Mouse (Mus musculus) midbrain, embryonic 11.5 days (tissue): ENCODE data around the gene Efcab11. TPM values are rescaled to one million over a fixed set of nuclear protein-coding genes. Genes with fewer than 3 reads are reported as not detected.

ENCODE experiments used
- ATAC-seq: fragments of 200-750 bp; cut with Nextera tagmentation; 2 replicates; pipeline ENCODE4 v1.8.0; 2017; ENCODE audit warnings: moderate TSS enrichment, moderate library complexity; ENCODE audit not compliant: low FRiP score
- DNase-seq: peaks from one replicate; pipeline ENCODE4 v3.0.0; 2015; ENCODE audit warnings: low spot score; ENCODE audit errors: missing footprints
- H3K27ac ChIP-seq: fragments of 300-500 bp; sonication (generic); 2 replicates; pipeline ENCODE4 v1.5.1; 2014; ENCODE audit warnings: low read depth, low read length
- H3K27me3 ChIP-seq: fragments of 300-500 bp; sonication (generic); 2 replicates; pipeline ENCODE4 v1.6.1; 2014; ENCODE audit warnings: mild to moderate bottlenecking, low read length, moderate library complexity, mixed read lengths; ENCODE audit not compliant: control insufficient read depth, insufficient read depth
- H3K36me3 ChIP-seq: fragments of 300-500 bp; sonication (generic); 2 replicates; pipeline ENCODE4 v1.6.1; 2014; ENCODE audit warnings: mild to moderate bottlenecking, low read length, moderate library complexity, mixed read lengths; ENCODE audit not compliant: control insufficient read depth, insufficient read depth
- H3K4me1 ChIP-seq: fragments of 300-500 bp; sonication (generic); 2 replicates; pipeline ENCODE4 v1.6.1; 2014; ENCODE audit warnings: low read length; ENCODE audit not compliant: control insufficient read depth, insufficient read depth
- H3K4me2 ChIP-seq: fragments of 300-500 bp; sonication (generic); 2 replicates; pipeline ENCODE4 v1.6.1; 2014; ENCODE audit warnings: mild to moderate bottlenecking, moderate library complexity
- H3K4me3 ChIP-seq: fragments of 300-500 bp; sonication (generic); 2 replicates; pipeline ENCODE4 v1.5.1; 2014; ENCODE audit warnings: low read depth, low read length
- H3K9ac ChIP-seq: fragments of 300-500 bp; sonication (generic); 2 replicates; pipeline ENCODE4 v1.6.1; 2014; ENCODE audit warnings: low read length
- H3K9me3 ChIP-seq: fragments of 300-500 bp; sonication (generic); 2 replicates; pipeline ENCODE4 v1.6.1; 2016; ENCODE audit warnings: low read length; ENCODE audit not compliant: control insufficient read depth
- WGBS: fragments of 180-500 bp; shearing (Covaris S2); extraction: QIAGEN DNeasy Blood & Tissue Kit; methylation state at CpG from one replicate; pipeline ENCODE4 v1.1.7; 2014; 5-methylcytosine and 5-hydroxymethylcytosine counted together
- polyA plus RNA-seq: library from polyadenylated mRNA; unstranded; fragments of >200 nt; fragmentation: Nextera tagmentation; extraction: Ambion mirVana; gene quantifications from 2 replicates; pipeline ENCODE4 v1.2.1, GENCODE M21; 2014

Efcab11 gene
- 23.8 and 24.6 TPM in 2 replicates for polyA plus RNA-seq

GRCm38 (mm10) chr12:99884269-99885261 is at the start of gene Efcab11, which contains the start of gene Tdp1:
Efcab11 (minus strand) TSS chr12:99884439.
Tdp1 (plus strand) TSS chr12:99884517.
- Histone ChIP-seq H3K4me1 (peaks cover 11% of the 10 kb centered on the region), H3K27ac (peak within 1 kb of the TSS; percentile 75), H3K9me3 (no peaks in the 10 kb centered on the region), H3K9ac (peak within 1 kb of the TSS; percentile 95), H3K4me2 (peak within 1 kb of the TSS; percentile 91), H3K36me3 (no peaks in the 10 kb centered on the region), H3K27me3 (no peaks in the 10 kb centered on the region), H3K4me3 (peak within 1 kb of the TSS; percentile 81)
- peak; percentile 100 for DNase-seq
- ATAC-seq = peak; percentile 85
- WGBS = under 1% methylated on average over 63 of the region's 73 CpGs

GRCm38 (mm10) chr12:99933630-99934029 is 49.4 kb upstream of the Efcab11 start:
- no peak for ATAC-seq
- WGBS = 90% methylated on average over 3 of the region's 3 CpGs
- no peaks in the 10 kb centered on the region; the same call in 1 of the 2 replicates for H3K36me3 ChIP-seq

GRCm38 (mm10) chr12:99932245-99932644 is 48.0 kb upstream of the Efcab11 start:
- Histone ChIP-seq H3K4me2 (no peak overlapping the region), H3K27me3 (0 out of 2 replicates have a peak, but pooled peaks cover 4% of the 10 kb centered on the region), H3K9me3 (no peaks in the 10 kb centered on the region), H3K9ac (no peak overlapping the region), H3K36me3 (peaks cover 2% of the 10 kb centered on the region; the same call in 1 of the 2 replicates), H3K27ac (no peak overlapping the region), H3K4me1 (no peaks in the 10 kb centered on the region), H3K4me3 (no peak overlapping the region)
- 92% methylated on average over 4 of the region's 4 CpGs for WGBS
- no peak for ATAC-seq
- DNase-seq = no peak

More at GRCm38 (mm10) chr12:99933630-99934029, 49.4 kb upstream of the Efcab11 start:
- H3K9me3 ChIP-seq = no peaks in the 10 kb centered on the region
- no peak for DNase-seq
- H3K27ac ChIP-seq = no peak overlapping the region
- no peaks in the 10 kb centered on the region for H3K27me3 ChIP-seq
- no peak overlapping the region for H3K4me3 ChIP-seq
- no peak overlapping the region for H3K4me2 ChIP-seq
- H3K9ac ChIP-seq = no peak overlapping the region
- H3K4me1 ChIP-seq = no peaks in the 10 kb centered on the region

- Histone ChIP-seq H3K4me1 (peaks cover 6% of the 10 kb centered on the region), H3K9ac (no peak overlapping the region), H3K4me3 (no peak overlapping the region), H3K27ac (no peak overlapping the region), H3K27me3 (peaks cover 8% of the 10 kb centered on the region; the same call in 1 of the 2 replicates), H3K4me2 (no peak overlapping the region), H3K36me3 (0 out of 2 replicates have a peak, but pooled peaks cover 5% of the 10 kb centered on the region), H3K9me3 (no peaks in the 10 kb centered on the region)
- WGBS = 92% methylated on average over 1 of the region's 1 CpGs
- no peak for DNase-seq
- ATAC-seq = no peak
Observed at GRCm38 (mm10) chr12:99929160-99929559, 44.9 kb upstream of the Efcab11 start.

GRCm38 (mm10) chr12:99928311-99928710 is 44.1 kb upstream of the Efcab11 start:
- H3K9me3 ChIP-seq = no peaks in the 10 kb centered on the region
- peaks cover 11% of the 10 kb centered on the region for H3K4me1 ChIP-seq
- H3K27ac ChIP-seq = no peak overlapping the region
- peaks cover 8% of the 10 kb centered on the region; the same call in 1 of the 2 replicates for H3K27me3 ChIP-seq
- no peak overlapping the region for H3K4me2 ChIP-seq
- ATAC-seq (no peak), DNase-seq (no peak)
- no peak overlapping the region for H3K4me3 ChIP-seq
- 93% methylated on average over 7 of the region's 7 CpGs for WGBS
- 0 out of 2 replicates have a peak, but pooled peaks cover 5% of the 10 kb centered on the region for H3K36me3 ChIP-seq
- H3K9ac ChIP-seq = no peak overlapping the region

GRCm38 (mm10) chr12:99923703-99924102 is 39.5 kb upstream of the Efcab11 start:
- ATAC-seq = 0 out of 2 replicates have a peak, but pooled peaks have one; percentile 22

GRCm38 (mm10) chr12:99923131-99923606 is 38.9 kb upstream of the Efcab11 start:
- H3K27ac ChIP-seq = peak overlapping the region; percentile 55; the same call in 1 of the 2 replicates
- no peak overlapping the region for H3K9ac ChIP-seq
- H3K36me3 ChIP-seq = 0 out of 2 replicates have a peak, but pooled peaks cover 5% of the 10 kb centered on the region
- no peak overlapping the region for H3K4me3 ChIP-seq
- WGBS = 16% methylated on average over 5 of the region's 5 CpGs
- H3K4me2 ChIP-seq = no peak overlapping the region
- ATAC-seq (peak; percentile 81), DNase-seq (peak; percentile 89)
- no peaks in the 10 kb centered on the region for H3K9me3 ChIP-seq
- peaks cover 8% of the 10 kb centered on the region; the same call in 1 of the 2 replicates for H3K27me3 ChIP-seq
- H3K4me1 ChIP-seq = peaks cover 19% of the 10 kb centered on the region

More at GRCm38 (mm10) chr12:99923703-99924102, 39.5 kb upstream of the Efcab11 start:
- peaks cover 19% of the 10 kb centered on the region for H3K4me1 ChIP-seq
- 0 out of 2 replicates have a peak, but pooled peaks cover 5% of the 10 kb centered on the region for H3K36me3 ChIP-seq
- H3K9me3 ChIP-seq = no peaks in the 10 kb centered on the region
- H3K27me3 ChIP-seq = peaks cover 8% of the 10 kb centered on the region; the same call in 1 of the 2 replicates
- H3K27ac ChIP-seq = no peak overlapping the region; the same call in 1 of the 2 replicates
- no peak overlapping the region for H3K9ac ChIP-seq
- DNase-seq = no peak
- H3K4me2 ChIP-seq = no peak overlapping the region
- 53% methylated on average over 5 of the region's 5 CpGs for WGBS
- H3K4me3 ChIP-seq = no peak overlapping the region

GRCm38 (mm10) chr12:99921045-99921444 is 36.8 kb upstream of the Efcab11 start:
- 79% methylated on average over 3 of the region's 3 CpGs for WGBS
- ATAC-seq (no peak), DNase-seq (no peak)
- Histone ChIP-seq H3K27me3 (peaks cover 4% of the 10 kb centered on the region; the same call in 1 of the 2 replicates), H3K36me3 (0 out of 2 replicates have a peak, but pooled peaks cover 2% of the 10 kb centered on the region), H3K4me3 (no peak overlapping the region), H3K4me2 (no peak overlapping the region), H3K4me1 (peaks cover 16% of the 10 kb centered on the region), H3K27ac (no peak overlapping the region), H3K9ac (no peak overlapping the region), H3K9me3 (no peaks in the 10 kb centered on the region)
